Mouse (Mus musculus) spleen, adult 12 weeks (tissue): Measurements from ENCODE around the gene Vdac1.

Experiments used
- DNase-seq: peaks from one replicate; pipeline ENCODE4 v3.0.0; 2022; ENCODE audit warnings: low spot score

Vdac1 gene

GRCm38 (mm10) chr11:52360471-52361277, at the start of gene Vdac1:
Gene Vdac1, plus strand, starts transcription at chr11:52360860.
- DNase-seq: peak; percentile 79

- peak; percentile 42 for DNase-seq
Observed at GRCm38 (mm10) chr11:52314102-52314793, 46.4 kb upstream of the Vdac1 start.

GRCm38 (mm10) chr11:52318445-52318844, 42.2 kb upstream of the Vdac1 start:
- DNase-seq: no peak

GRCm38 (mm10) chr11:52319664-52320063, 41.0 kb upstream of the Vdac1 start:
- no peak for DNase-seq

GRCm38 (mm10) chr11:52320529-52320928, 40.1 kb upstream of the Vdac1 start:
- DNase-seq: no peak

- DNase-seq: no peak
Observed at GRCm38 (mm10) chr11:52321540-52321939, 39.1 kb upstream of the Vdac1 start.

GRCm38 (mm10) chr11:52324442-52325367, 36.0 kb upstream of the Vdac1 start:
- DNase-seq: no peak

- DNase-seq: no peak
Observed at GRCm38 (mm10) chr11:52327313-52327712, 33.3 kb upstream of the Vdac1 start.

GRCm38 (mm10) chr11:52332421-52333118, 28.1 kb upstream of the Vdac1 start:
- DNase-seq: no peak

GRCm38 (mm10) chr11:52333616-52334015, 27.0 kb upstream of the Vdac1 start:
- DNase-seq: no peak

GRCm38 (mm10) chr11:52335263-52335662, 25.4 kb upstream of the Vdac1 start:
- DNase-seq: no peak

- DNase-seq: no peak
Observed at GRCm38 (mm10) chr11:52335924-52336323, 24.7 kb upstream of the Vdac1 start.

GRCm38 (mm10) chr11:52337651-52338295, 22.9 kb upstream of the Vdac1 start:
- no peak for DNase-seq

- DNase-seq: no peak
Observed at GRCm38 (mm10) chr11:52338351-52338750, 22.3 kb upstream of the Vdac1 start.

- DNase-seq: no peak
Observed at GRCm38 (mm10) chr11:52339098-52339497, 21.6 kb upstream of the Vdac1 start.

- no peak for DNase-seq
Observed at GRCm38 (mm10) chr11:52339512-52339911, 21.1 kb upstream of the Vdac1 start.

GRCm38 (mm10) chr11:52340123-52340864, 20.4 kb upstream of the Vdac1 start:
- DNase-seq: no peak

- DNase-seq: no peak
Observed at GRCm38 (mm10) chr11:52341001-52341400, 19.7 kb upstream of the Vdac1 start.

- no peak for DNase-seq
Observed at GRCm38 (mm10) chr11:52341476-52341875, 19.2 kb upstream of the Vdac1 start.

- DNase-seq: no peak
Observed at GRCm38 (mm10) chr11:52342296-52342695, 18.4 kb upstream of the Vdac1 start.
